Mouse (Mus musculus) midbrain, embryonic 13.5 days (tissue): ENCODE measurements around the gene Nphs2. TPM values are rescaled to one million over a fixed set of nuclear protein-coding genes. Genes with fewer than 3 reads are reported as not detected.
"Not testable (repeated sequence)": the region's sequence is repeated elsewhere in the genome, so short reads cannot be mapped to it uniquely, and the experiment has no call there.

Source experiments
- ATAC-seq: fragments of 200-750 bp; cut with Nextera tagmentation; 2 replicates; pipeline ENCODE4 v1.8.0; 2017; ENCODE audit warnings: mild to moderate bottlenecking, moderate TSS enrichment, moderate library complexity
- H3K27ac ChIP-seq: fragments of 300-500 bp; sonication (generic); 2 replicates; pipeline ENCODE4 v1.5.1; 2015; ENCODE audit warnings: inconsistent platforms, mild to moderate bottlenecking, moderate library complexity
- H3K27me3 ChIP-seq: fragments of 300-500 bp; sonication (generic); 2 replicates; pipeline ENCODE4 v1.6.1; 2015; ENCODE audit warnings: mild to moderate bottlenecking, inconsistent platforms
- H3K36me3 ChIP-seq: fragments of 300-500 bp; sonication (generic); 2 replicates; pipeline ENCODE4 v1.6.1; 2015; ENCODE audit warnings: mild to moderate bottlenecking, inconsistent platforms
- H3K4me1 ChIP-seq: fragments of 300-500 bp; sonication (generic); replicated peaks from 2 replicates; pipeline ENCODE4 v1.6.1; 2015; ENCODE audit warnings: inconsistent platforms
- H3K4me2 ChIP-seq: fragments of 300-500 bp; sonication (generic); replicated peaks from 2 replicates; pipeline ENCODE4 v1.6.1; 2015; ENCODE audit warnings: moderate library complexity, mild to moderate bottlenecking, inconsistent platforms
- H3K4me3 ChIP-seq: fragments of 300-500 bp; sonication (generic); replicated peaks from 2 replicates; pipeline ENCODE4 v1.5.1; 2015; ENCODE audit warnings: mild to moderate bottlenecking, inconsistent platforms
- H3K9ac ChIP-seq: fragments of 300-500 bp; sonication (generic); replicated peaks from 2 replicates; pipeline ENCODE4 v1.6.1; 2015; ENCODE audit warnings: mild to moderate bottlenecking, inconsistent platforms
- H3K9me3 ChIP-seq: fragments of 300-500 bp; sonication (generic); 2 replicates; pipeline ENCODE4 v1.6.1; 2016; ENCODE audit warnings: mild to moderate bottlenecking, inconsistent platforms
- WGBS: fragments of 180-500 bp; shearing (Covaris S2); methylation state at CpG from one replicate; pipeline ENCODE4 v1.1.7; 2015; 5-methylcytosine and 5-hydroxymethylcytosine counted together
- polyA plus RNA-seq: library from polyadenylated mRNA; unstranded; fragments of >200 nt; fragmentation: Nextera tagmentation; extraction: Ambion mirVana; gene quantifications from 2 replicates; pipeline ENCODE4 v1.2.1, GENCODE M21; 2015

Nphs2 gene
- 0.28 TPM in 1 of 2 replicates, not detected in the other for polyA plus RNA-seq

DNA sequence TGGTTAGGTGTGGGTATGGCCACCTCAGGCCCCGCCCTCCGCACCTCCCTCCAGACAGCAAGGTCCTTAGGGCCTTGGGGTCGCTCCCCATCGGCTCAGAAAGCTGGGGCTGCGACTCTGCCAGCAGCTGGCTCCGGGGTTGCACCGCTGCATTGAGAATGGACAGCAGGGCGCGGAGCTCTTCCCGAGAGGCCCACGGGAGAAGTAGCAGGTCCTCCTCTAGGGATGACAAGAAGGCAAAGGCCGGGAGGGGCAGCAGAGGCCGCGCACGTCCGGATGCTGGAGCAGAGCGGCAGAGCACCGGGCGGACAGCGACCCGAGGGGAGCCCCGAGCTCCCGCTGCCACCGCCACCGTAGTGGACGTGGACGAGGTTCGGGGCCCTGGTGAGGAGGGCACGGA lies at the start of gene Nphs2:
Nphs2 (plus strand) TSS at position 98 of the 400 bp plus-strand sequence.
- H3K9ac ChIP-seq = 0 out of 2 replicates have a peak within 1 kb of the TSS, but pooled peaks have one; percentile 14
- H3K27me3 ChIP-seq = peaks cover 46% of the 10 kb centered on the region
- 3% methylated on average over 29 of the region's 29 CpGs for WGBS

GRCm38 (mm10) chr1:156263352-156263751 lies 47.2 kb upstream of the Nphs2 start:
- 47% methylated on average over 2 of the region's 2 CpGs for WGBS
- Histone ChIP-seq H3K27me3 (no peaks in the 10 kb centered on the region), H3K4me2 (no peak overlapping the region), H3K27ac (no peak overlapping the region), H3K4me3 (no peak overlapping the region), H3K36me3 (no peaks in the 10 kb centered on the region), H3K9me3 (no peaks in the 10 kb centered on the region), H3K9ac (no peak overlapping the region), H3K4me1 (no peaks in the 10 kb centered on the region)
- no peak for ATAC-seq

More for the DNA sequence above, at the start of gene Nphs2:
- Histone ChIP-seq H3K4me1 (peaks cover 6% of the 10 kb centered on the region), H3K4me3 (peak within 1 kb of the TSS; percentile 28), H3K36me3 (no peaks in the 10 kb centered on the region), H3K4me2 (peak within 1 kb of the TSS; percentile 52), H3K27ac (no peak within 1 kb of the TSS), H3K9me3 (no peaks in the 10 kb centered on the region)
- no peak for ATAC-seq

DNA sequence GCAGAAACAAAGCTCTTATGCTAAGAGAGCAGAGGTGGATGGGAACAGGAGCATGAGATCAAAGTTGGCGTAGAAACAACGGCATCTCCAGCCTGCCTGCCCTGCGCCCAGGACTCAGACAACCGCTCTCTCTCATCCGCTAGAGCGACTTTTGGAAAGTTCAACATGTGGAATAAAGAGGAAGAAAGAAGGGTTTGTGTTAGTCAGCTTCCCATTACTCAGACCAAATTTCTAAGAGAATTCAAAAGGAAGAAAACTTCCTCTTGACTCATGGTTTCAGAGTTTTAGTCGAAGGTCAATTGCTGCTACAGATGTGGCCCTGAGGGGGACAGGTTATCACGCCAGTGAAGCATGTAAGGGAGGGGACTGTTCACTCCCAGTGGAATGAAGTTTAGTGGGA lies 46.6 kb upstream of the Nphs2 start:
- ATAC-seq = no peak
- H3K36me3 ChIP-seq = no peaks in the 10 kb centered on the region
- WGBS = 89% methylated on average over 8 of the region's 8 CpGs
- H3K9ac ChIP-seq = no peak overlapping the region
- H3K4me1 ChIP-seq = 0 out of 2 replicates have a peak, but pooled peaks cover 5% of the 10 kb centered on the region
- H3K4me3 ChIP-seq = no peak overlapping the region
- no peak overlapping the region for H3K27ac ChIP-seq
- no peaks in the 10 kb centered on the region for H3K9me3 ChIP-seq
- no peak overlapping the region for H3K4me2 ChIP-seq
- H3K27me3 ChIP-seq = no peaks in the 10 kb centered on the region

DNA sequence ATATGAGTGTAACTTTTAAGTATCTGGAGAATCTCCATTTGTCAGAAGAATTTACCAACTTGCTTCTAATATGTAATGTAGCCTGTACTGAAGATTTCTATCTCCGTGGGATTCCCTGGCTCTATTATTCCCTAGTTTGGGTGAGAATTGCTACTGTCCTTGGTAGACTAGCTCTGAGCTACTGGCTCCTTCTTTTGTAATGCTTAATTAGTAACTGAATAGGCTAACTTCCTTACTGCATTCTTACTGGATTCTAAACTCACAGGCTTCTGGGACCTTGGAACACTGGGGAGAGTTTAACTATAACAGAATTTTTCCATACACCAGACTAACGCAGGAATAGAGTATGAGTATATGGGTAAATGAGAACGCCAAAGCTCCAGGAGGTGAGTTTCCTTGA lies 42.0 kb upstream of the Nphs2 start:
- H3K4me1 ChIP-seq, H3K4me2 ChIP-seq, H3K4me3 ChIP-seq, H3K9ac ChIP-seq, H3K9me3 ChIP-seq, H3K27me3 ChIP-seq, H3K36me3 ChIP-seq, ATAC-seq, H3K27ac ChIP-seq: not testable (repeated sequence)
- 26% methylated on average over 3 of the region's 3 CpGs for WGBS

DNA sequence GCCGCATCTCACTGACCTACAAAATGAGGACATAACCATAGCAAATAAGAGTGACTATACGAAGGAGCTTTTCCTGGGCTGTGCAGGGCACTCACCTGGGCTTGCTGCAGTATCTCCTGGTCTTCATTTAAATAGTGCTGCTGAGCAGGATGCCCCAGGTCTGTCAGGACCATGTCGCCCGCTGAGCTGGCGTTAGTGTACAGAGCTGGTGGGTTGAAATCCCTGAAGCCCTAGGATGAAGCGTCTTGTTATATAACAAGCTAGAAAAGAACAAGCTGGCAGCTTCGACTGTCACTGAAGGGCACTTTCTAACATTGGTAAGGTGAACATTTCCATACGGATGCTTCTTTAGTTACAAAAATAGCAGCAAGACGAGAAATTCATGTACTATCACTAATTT lies 40.1 kb upstream of the Nphs2 start:
- Histone ChIP-seq H3K36me3 (no peaks in the 10 kb centered on the region), H3K27me3 (no peaks in the 10 kb centered on the region), H3K9me3 (no peaks in the 10 kb centered on the region), H3K4me2 (no peak overlapping the region), H3K4me1 (0 out of 2 replicates have a peak, but pooled peaks cover 5% of the 10 kb centered on the region), H3K4me3 (no peak overlapping the region), H3K9ac (no peak overlapping the region), H3K27ac (no peak overlapping the region)
- ATAC-seq = no peak
- 86% methylated on average over 9 of the region's 9 CpGs for WGBS

DNA sequence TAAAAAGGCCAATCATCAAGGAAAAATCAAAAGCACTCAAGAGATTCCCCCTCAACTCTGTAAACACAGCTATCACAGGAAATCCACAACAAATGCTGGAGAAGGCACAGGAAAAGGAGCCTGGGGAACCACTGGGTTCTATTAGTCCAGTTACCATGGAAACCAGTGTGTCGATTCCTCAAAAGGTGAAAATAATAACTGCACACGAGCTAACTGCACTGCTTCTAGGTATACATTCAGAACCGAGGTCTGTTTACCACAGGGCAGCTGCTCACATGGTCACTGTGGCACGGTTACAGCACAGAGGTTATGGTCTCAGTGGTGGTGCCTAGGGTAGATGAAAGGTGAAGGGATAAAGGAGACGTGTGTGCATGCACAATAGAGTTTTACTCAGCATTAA lies 38.9 kb upstream of the Nphs2 start:
- 30% methylated on average over 5 of the region's 5 CpGs for WGBS
- no peak overlapping the region for H3K4me2 ChIP-seq

GRCm38 (mm10) chr1:156273647-156274046 lies 36.9 kb upstream of the Nphs2 start:
- Histone ChIP-seq H3K36me3 (no peaks in the 10 kb centered on the region), H3K4me3 (no peak overlapping the region), H3K9me3 (no peaks in the 10 kb centered on the region), H3K4me2 (no peak overlapping the region), H3K27me3 (no peaks in the 10 kb centered on the region), H3K9ac (no peak overlapping the region), H3K4me1 (0 out of 2 replicates have a peak, but pooled peaks cover 3% of the 10 kb centered on the region), H3K27ac (no peak overlapping the region)
- 0 out of 2 replicates have a peak, but pooled peaks have one; percentile 53 for ATAC-seq
- WGBS = 73% methylated on average over 7 of the region's 7 CpGs

More for the DNA sequence above, 38.9 kb upstream of the Nphs2 start:
- 0 out of 2 replicates have a peak, but pooled peaks cover 5% of the 10 kb centered on the region for H3K4me1 ChIP-seq
- H3K36me3 ChIP-seq = no peaks in the 10 kb centered on the region
- ATAC-seq = peak; percentile 34; the same call in 1 of the 2 replicates
- H3K4me3 ChIP-seq = no peak overlapping the region
- no peak overlapping the region for H3K9ac ChIP-seq
- no peaks in the 10 kb centered on the region for H3K27me3 ChIP-seq
- H3K9me3 ChIP-seq = no peaks in the 10 kb centered on the region
- H3K27ac ChIP-seq = no peak overlapping the region

DNA sequence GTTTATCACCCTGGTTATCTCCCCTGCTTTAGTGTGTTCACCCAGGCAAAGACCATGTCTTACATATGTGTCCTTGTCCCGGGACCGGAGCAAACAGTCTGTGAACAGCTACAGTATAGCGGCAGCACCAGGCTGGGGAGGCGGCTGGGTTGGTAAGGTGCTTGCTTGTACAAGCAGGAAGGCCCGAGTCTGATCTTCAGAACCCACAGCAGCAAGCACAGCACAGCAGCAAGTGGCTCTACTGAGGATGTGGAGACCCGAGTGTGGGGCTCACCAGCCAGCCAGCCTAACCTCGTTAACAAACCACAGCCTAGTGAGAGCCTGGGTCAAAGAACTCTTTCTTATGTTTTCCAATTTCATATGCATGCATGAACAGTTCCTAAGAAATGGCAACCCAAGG lies 30.4 kb upstream of the Nphs2 start:
- H3K4me1 ChIP-seq = no peaks in the 10 kb centered on the region
- no peaks in the 10 kb centered on the region for H3K36me3 ChIP-seq
- H3K9ac ChIP-seq = no peak overlapping the region
- H3K27me3 ChIP-seq = no peaks in the 10 kb centered on the region
- no peaks in the 10 kb centered on the region for H3K9me3 ChIP-seq
- H3K4me2 ChIP-seq = no peak overlapping the region
- H3K27ac ChIP-seq = no peak overlapping the region
- 85% methylated on average over 7 of the region's 7 CpGs for WGBS
- H3K4me3 ChIP-seq = no peak overlapping the region
- ATAC-seq = no peak

DNA sequence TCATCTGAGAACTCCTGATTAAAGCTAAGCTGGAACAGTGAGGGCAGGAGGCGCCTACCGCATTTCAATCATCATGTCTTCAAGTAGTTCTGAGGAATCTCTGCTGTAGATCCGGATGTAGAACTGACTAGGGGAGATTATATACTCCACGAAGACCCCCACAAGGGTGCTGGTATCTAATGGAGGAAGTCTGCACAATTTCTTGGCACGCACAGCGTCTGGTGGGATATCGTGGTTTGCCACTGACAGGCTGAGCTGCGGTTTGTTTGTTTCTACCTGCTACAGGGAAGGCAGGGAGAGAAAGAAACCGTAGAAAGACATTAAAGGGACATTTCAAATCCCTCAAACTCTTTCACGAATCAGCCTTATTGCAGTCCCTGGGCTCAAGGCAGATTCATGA lies 26.3 kb upstream of the Nphs2 start:
- 76% methylated on average over 10 of the region's 10 CpGs for WGBS

DNA sequence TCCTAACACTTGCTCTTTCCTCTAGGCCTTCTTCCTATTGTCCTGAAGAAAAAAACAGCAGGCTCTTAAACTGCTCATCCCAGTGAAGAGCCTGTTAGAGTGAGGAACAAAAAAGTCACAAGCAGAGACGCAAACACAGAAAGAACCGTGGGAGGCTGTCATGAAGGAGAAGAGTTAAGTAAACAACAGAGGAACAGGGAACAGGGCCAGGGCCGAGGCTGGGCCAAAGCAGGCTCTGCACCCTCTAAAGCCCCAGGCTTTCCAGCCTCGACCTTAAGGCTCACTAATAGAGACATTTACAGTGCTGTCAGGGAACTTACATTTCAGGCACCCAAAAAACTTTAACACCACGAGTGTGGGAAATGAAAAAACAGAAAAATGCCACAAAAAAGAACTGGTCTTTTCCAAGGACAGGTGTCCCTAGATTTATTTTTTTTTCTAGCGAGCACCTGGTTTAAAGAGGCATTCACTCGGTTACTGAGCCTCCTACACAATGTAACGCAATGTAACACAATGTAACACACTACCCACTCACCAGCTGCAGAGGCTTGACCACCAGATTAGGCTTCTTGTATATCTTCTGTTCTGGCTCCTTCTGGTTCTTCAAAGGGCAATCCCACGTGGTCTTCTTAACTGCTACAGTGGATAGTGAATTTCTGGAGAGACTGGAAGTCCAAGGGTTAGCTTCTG lies 25.5 kb upstream of the Nphs2 start:
- no peaks in the 10 kb centered on the region for H3K9me3 ChIP-seq
- H3K4me1 ChIP-seq = no peaks in the 10 kb centered on the region
- no peaks in the 10 kb centered on the region for H3K36me3 ChIP-seq
- H3K4me3 ChIP-seq = no peak overlapping the region
- H3K4me2 ChIP-seq = no peak overlapping the region
- no peaks in the 10 kb centered on the region for H3K27me3 ChIP-seq
- H3K27ac ChIP-seq = no peak overlapping the region
- ATAC-seq = no peak
- no peak overlapping the region for H3K9ac ChIP-seq
- WGBS = 47% methylated on average over 9 of the region's 9 CpGs

More for the DNA sequence above, 26.3 kb upstream of the Nphs2 start:
- Histone ChIP-seq H3K9ac (no peak overlapping the region), H3K27ac (no peak overlapping the region), H3K27me3 (no peaks in the 10 kb centered on the region), H3K9me3 (no peaks in the 10 kb centered on the region), H3K4me1 (no peaks in the 10 kb centered on the region), H3K4me3 (no peak overlapping the region), H3K4me2 (no peak overlapping the region), H3K36me3 (no peaks in the 10 kb centered on the region)
- ATAC-seq = no peak

- WGBS = 92% methylated on average over 5 of the region's 5 CpGs
- H3K36me3 ChIP-seq = no peaks in the 10 kb centered on the region
- H3K4me3 ChIP-seq = no peak overlapping the region
- H3K27me3 ChIP-seq = no peaks in the 10 kb centered on the region
- no peak overlapping the region for H3K27ac ChIP-seq
- H3K9ac ChIP-seq = no peak overlapping the region
- H3K4me1 ChIP-seq = no peaks in the 10 kb centered on the region
- no peak overlapping the region for H3K4me2 ChIP-seq
- H3K9me3 ChIP-seq = no peaks in the 10 kb centered on the region
- no peak for ATAC-seq
Observed at GRCm38 (mm10) chr1:156285541-156285896, 25.0 kb upstream of the Nphs2 start.

GRCm38 (mm10) chr1:156288556-156289221 lies 21.8 kb upstream of the Nphs2 start:
- Histone ChIP-seq H3K9me3 (no peaks in the 10 kb centered on the region), H3K27ac (no peak overlapping the region), H3K4me2 (no peak overlapping the region), H3K4me1 (no peaks in the 10 kb centered on the region), H3K4me3 (no peak overlapping the region), H3K36me3 (no peaks in the 10 kb centered on the region), H3K9ac (no peak overlapping the region), H3K27me3 (no peaks in the 10 kb centered on the region)
- no peak for ATAC-seq
- 82% methylated on average over 9 of the region's 9 CpGs for WGBS
